Mouse (Mus musculus) neural tube, embryonic 14.5 days (tissue): ENCODE data around the gene Map2k5. TPM values are rescaled to one million over a fixed set of nuclear protein-coding genes. Genes with fewer than 3 reads are reported as not detected.

Source experiments
- ATAC-seq: fragments of 200-750 bp; cut with Nextera tagmentation; 2 replicates; pipeline ENCODE4 v1.8.0; 2017; ENCODE audit warnings: low read depth, mild to moderate bottlenecking, moderate TSS enrichment, moderate library complexity
- H3K27ac ChIP-seq: fragments of 300-500 bp; sonication (generic); 2 replicates; pipeline ENCODE4 v1.5.1; 2014; ENCODE audit warnings: low read depth, mild to moderate bottlenecking, control low read depth, low read length, moderate library complexity, mixed read lengths
- H3K27me3 ChIP-seq: fragments of 300-500 bp; sonication (generic); 2 replicates; pipeline ENCODE4 v1.6.1; 2014; ENCODE audit warnings: low read length; ENCODE audit not compliant: control insufficient read depth, insufficient read depth
- H3K36me3 ChIP-seq: fragments of 300-500 bp; sonication (generic); 2 replicates; pipeline ENCODE4 v1.6.1; 2014; ENCODE audit warnings: low read length, mixed read lengths; ENCODE audit not compliant: control insufficient read depth, insufficient read depth
- H3K4me1 ChIP-seq: fragments of 300-500 bp; sonication (generic); 2 replicates; pipeline ENCODE4 v1.6.1; 2014; ENCODE audit warnings: low read length; ENCODE audit not compliant: control insufficient read depth, insufficient read depth
- H3K4me2 ChIP-seq: fragments of 300-500 bp; sonication (generic); 2 replicates; pipeline ENCODE4 v1.6.1; 2014; ENCODE audit warnings: mild to moderate bottlenecking, low read depth, low read length, control low read depth
- H3K4me3 ChIP-seq: fragments of 300-500 bp; sonication (generic); 2 replicates; pipeline ENCODE4 v1.5.1; 2014; ENCODE audit warnings: low read depth, low read length, control low read depth, mixed read lengths
- H3K9ac ChIP-seq: fragments of 300-500 bp; sonication (generic); replicated peaks from 2 replicates; pipeline ENCODE4 v1.6.1; 2014; ENCODE audit warnings: low read depth, mild to moderate bottlenecking, control low read depth, low read length, mixed read lengths
- H3K9me3 ChIP-seq: fragments of 300-500 bp; sonication (generic); 2 replicates; pipeline ENCODE4 v1.6.1; 2016; ENCODE audit warnings: low read length; ENCODE audit not compliant: control insufficient read depth
- WGBS: fragments of 180-500 bp; shearing (Covaris S2); extraction: QIAGEN DNeasy Blood & Tissue Kit; methylation state at CpG from one replicate; pipeline ENCODE4 v1.1.7; 2014; 5-methylcytosine and 5-hydroxymethylcytosine counted together
- polyA plus RNA-seq: library from polyadenylated mRNA; unstranded; fragments of >200 nt; fragmentation: Nextera tagmentation; extraction: Ambion mirVana; gene quantifications from 2 replicates; pipeline ENCODE4 v1.2.1, GENCODE M21; 2014

The Map2k5 gene
- polyA plus RNA-seq, 1 experiment from 2014 or later = 35.1 TPM

DNA sequence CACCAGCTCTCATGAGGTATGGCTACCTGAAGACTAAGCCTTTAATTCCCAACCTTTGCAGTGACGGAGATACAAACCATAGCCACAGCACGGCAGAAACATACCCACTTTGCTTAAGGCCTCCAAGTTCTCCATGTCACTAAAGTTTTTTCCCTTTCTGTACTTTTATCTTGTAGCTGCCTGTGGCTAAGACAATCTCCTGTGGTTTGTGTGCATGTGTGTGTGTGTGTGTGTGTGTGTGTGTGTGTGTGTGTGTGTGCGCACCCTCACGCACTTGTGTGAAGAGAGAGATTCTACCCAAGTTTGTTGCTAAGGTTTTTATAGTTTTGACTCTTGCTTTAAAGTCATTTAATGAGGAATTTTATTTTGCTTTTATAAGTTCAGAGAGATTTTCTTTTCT, 5.1 kb upstream of the Map2k5 start:
- no peak overlapping the region for H3K4me2 ChIP-seq
- no peak for ATAC-seq
- WGBS = 100% methylated on average over 4 of the region's 4 CpGs

DNA sequence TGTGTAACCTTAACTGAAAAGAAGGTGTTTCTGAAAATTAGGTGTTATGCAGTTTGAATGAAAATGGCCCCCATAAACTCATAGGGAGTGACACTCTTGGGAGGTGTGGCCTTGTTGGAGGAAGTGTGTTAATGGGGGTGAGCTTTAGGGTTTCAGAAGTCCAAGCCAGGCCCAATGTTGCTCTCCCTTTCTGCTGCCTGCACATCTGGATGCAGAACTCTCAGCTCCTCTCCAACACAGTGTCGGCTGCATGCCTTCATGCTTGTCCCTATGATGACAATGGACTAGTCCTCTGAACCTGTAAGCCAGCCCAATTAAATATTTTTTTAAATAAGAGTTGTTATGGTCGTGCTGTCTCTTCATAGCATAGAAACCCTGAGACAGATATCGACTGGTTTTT, 2.6 kb upstream of the Map2k5 start:
- Histone ChIP-seq H3K4me2 (no peak overlapping the region), H3K36me3 (no peaks in the 10 kb centered on the region), H3K9me3 (no peaks in the 10 kb centered on the region), H3K27ac (no peak overlapping the region), H3K4me1 (peaks cover 20% of the 10 kb centered on the region), H3K27me3 (no peaks in the 10 kb centered on the region), H3K4me3 (no peak overlapping the region), H3K9ac (no peak overlapping the region)
- ATAC-seq = no peak
- 84% methylated on average over 3 of the region's 3 CpGs for WGBS

More for the DNA sequence above, 5.1 kb upstream of the Map2k5 start:
- no peak overlapping the region for H3K9ac ChIP-seq
- H3K9me3 ChIP-seq = no peaks in the 10 kb centered on the region
- no peak overlapping the region for H3K27ac ChIP-seq
- H3K36me3 ChIP-seq = no peaks in the 10 kb centered on the region
- no peaks in the 10 kb centered on the region for H3K27me3 ChIP-seq
- no peak overlapping the region for H3K4me3 ChIP-seq
- peaks cover 3% of the 10 kb centered on the region; the same call in 1 of the 2 replicates for H3K4me1 ChIP-seq

DNA sequence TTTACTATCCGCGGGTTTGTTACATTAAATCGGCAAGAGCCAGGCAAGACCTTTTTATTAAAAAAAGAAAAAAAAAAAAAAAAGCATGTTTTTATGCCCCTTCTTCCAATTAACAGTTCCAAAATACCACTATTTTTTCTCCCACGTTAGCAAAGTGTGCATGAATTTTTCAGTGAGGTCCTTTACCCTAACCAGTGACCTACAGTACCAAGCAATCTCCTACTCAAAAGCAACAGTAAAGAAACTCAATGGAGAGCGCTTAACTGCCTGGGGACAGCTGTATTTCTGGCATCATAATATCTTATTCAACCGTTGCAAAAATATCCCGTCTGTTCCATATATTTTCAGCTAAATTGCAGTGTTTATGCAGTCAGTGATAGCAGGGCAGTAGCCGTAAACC, 472 bp upstream of the Map2k5 start:
- Histone ChIP-seq H3K27me3 (no peaks in the 10 kb centered on the region), H3K9me3 (no peaks in the 10 kb centered on the region), H3K27ac (peak overlapping the region; percentile 81; the same call in 1 of the 2 replicates), H3K4me1 (peaks cover 24% of the 10 kb centered on the region), H3K9ac (peak overlapping the region; percentile 88), H3K36me3 (no peaks in the 10 kb centered on the region), H3K4me3 (peak overlapping the region; percentile 74), H3K4me2 (peak overlapping the region; percentile 71)
- 14% methylated on average over 8 of the region's 8 CpGs for WGBS
- ATAC-seq = no peak

DNA sequence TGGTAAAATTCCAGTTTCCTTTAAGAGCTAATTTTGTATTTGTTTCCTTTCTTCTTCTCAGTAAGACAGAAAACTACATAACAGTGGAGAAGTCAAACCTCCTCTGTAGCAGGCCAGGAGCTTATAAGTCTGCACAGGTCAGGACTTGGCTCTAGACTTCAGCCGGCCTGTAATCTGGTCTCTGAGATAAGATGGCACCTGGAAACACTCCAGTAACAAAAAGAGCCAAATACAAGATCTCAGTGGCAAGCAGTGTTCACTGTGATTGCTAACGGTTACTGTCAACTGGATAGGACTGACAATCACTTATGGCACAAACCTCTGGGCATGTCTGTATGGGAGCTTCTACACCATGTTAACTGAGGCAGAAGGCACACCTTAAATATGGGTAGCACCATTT, 4.4 kb downstream of the Map2k5 start:
- H3K4me1 ChIP-seq = peaks cover 22% of the 10 kb centered on the region
- 95% methylated on average over 2 of the region's 2 CpGs for WGBS
- no peak overlapping the region for H3K27ac ChIP-seq
- H3K4me2 ChIP-seq = no peak overlapping the region
- no peaks in the 10 kb centered on the region for H3K9me3 ChIP-seq
- no peak overlapping the region for H3K9ac ChIP-seq
- no peaks in the 10 kb centered on the region for H3K36me3 ChIP-seq
- no peaks in the 10 kb centered on the region for H3K27me3 ChIP-seq
- no peak overlapping the region for H3K4me3 ChIP-seq
- no peak for ATAC-seq

DNA sequence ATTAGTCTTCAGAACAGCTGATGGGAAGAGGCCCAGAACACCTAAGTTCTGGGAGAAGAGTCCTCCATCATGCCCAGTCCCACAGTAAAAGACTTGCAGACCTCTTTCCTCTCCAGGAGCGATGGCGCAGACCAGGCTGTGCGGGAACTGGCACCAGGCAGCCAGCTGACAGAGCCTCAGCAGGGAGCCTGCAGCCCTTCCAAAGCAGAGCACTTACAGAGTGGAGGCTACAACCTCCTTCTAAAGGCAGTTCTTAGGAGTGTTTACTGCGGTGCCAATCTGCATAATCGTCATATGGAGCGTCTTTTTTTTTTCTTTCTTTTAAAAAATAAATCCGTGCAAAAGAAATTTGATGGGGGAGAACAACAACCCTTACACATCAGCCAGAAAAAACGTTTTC, 5.2 kb downstream of the Map2k5 start:
- peaks cover 20% of the 10 kb centered on the region for H3K4me1 ChIP-seq
- H3K9me3 ChIP-seq = no peaks in the 10 kb centered on the region
- no peaks in the 10 kb centered on the region for H3K36me3 ChIP-seq
- no peak overlapping the region for H3K4me3 ChIP-seq
- H3K27me3 ChIP-seq = no peaks in the 10 kb centered on the region
- H3K9ac ChIP-seq = no peak overlapping the region
- ATAC-seq = no peak
- H3K4me2 ChIP-seq = no peak overlapping the region
- 51% methylated on average over 8 of the region's 8 CpGs for WGBS
- no peak overlapping the region for H3K27ac ChIP-seq

DNA sequence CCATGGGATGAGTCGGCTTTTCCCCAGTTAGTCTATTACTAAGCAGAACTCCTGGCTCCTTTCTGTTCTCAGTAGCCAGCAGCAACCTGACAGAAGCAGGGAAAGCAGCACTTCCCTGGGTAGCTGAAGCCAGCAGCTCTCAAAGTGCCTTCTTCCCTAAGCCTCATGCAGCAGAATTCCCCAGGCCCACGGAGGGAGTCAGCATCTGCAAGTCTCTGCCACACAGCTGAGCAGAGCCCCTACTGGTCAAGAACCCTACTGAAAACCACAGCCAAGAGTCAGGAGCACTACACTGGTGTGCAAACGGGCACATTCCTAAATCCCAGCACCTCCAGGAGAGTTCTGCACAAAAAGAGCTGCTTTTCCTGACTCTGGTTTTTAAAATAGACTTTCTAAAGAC, 17.3 kb downstream of the Map2k5 start:
- no peaks in the 10 kb centered on the region for H3K4me1 ChIP-seq
- H3K9ac ChIP-seq = no peak overlapping the region
- H3K4me2 ChIP-seq = no peak overlapping the region
- no peak overlapping the region for H3K27ac ChIP-seq
- no peaks in the 10 kb centered on the region for H3K9me3 ChIP-seq
- H3K36me3 ChIP-seq = no peaks in the 10 kb centered on the region
- WGBS = 59% methylated on average over 3 of the region's 3 CpGs
- no peaks in the 10 kb centered on the region for H3K27me3 ChIP-seq
- no peak overlapping the region for H3K4me3 ChIP-seq
- ATAC-seq = no peak

DNA sequence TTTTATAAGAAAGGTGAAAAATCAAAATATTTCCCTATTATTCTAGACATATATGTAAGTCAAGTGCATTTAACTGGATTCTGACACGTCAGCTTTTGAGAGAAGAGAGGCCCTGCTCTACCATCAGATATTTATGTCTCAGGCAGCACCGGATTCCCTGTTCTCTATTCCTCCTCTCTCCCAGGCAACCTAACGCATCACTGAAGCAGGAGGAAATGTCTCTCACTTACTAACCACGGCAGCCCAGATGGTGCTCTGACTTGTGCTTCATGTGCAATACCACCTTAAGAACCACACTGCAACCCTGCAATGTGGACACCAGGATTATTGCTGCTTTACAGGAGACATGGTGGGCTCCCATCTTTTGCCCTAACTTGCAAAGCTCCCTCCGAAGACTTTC, 18.7 kb downstream of the Map2k5 start:
- H3K27me3 ChIP-seq = no peaks in the 10 kb centered on the region
- WGBS = 74% methylated on average over 5 of the region's 5 CpGs
- ATAC-seq = no peak

DNA sequence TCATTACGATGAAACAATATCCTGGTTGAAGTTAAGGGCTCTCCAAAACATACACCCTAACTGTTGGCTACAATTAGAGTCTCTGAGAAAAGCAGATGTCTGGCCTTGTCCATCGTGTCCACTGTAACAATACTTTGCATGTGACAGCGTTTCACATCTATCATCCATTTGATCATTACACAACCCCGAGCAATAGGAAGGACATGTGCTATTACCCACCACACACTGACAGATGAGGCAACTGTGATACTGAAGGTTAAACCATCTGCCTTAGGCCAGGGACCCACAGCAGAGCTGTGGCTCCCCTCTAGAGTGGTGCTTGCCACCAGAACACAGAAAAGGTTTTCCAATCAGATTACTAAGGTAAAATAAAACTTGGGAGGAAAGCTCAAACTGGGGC, 21.0 kb downstream of the Map2k5 start:
- Histone ChIP-seq H3K9me3 (no peaks in the 10 kb centered on the region), H3K36me3 (no peaks in the 10 kb centered on the region), H3K27me3 (no peaks in the 10 kb centered on the region), H3K4me3 (no peak overlapping the region), H3K4me2 (no peak overlapping the region), H3K4me1 (no peaks in the 10 kb centered on the region), H3K9ac (no peak overlapping the region), H3K27ac (no peak overlapping the region)
- WGBS = 64% methylated on average over 4 of the region's 4 CpGs
- ATAC-seq = no peak

More for the DNA sequence above, 18.7 kb downstream of the Map2k5 start:
- H3K4me3 ChIP-seq = no peak overlapping the region
- no peaks in the 10 kb centered on the region for H3K4me1 ChIP-seq
- H3K4me2 ChIP-seq = no peak overlapping the region
- no peaks in the 10 kb centered on the region for H3K36me3 ChIP-seq
- H3K9me3 ChIP-seq = no peaks in the 10 kb centered on the region
- no peak overlapping the region for H3K9ac ChIP-seq
- H3K27ac ChIP-seq = no peak overlapping the region

DNA sequence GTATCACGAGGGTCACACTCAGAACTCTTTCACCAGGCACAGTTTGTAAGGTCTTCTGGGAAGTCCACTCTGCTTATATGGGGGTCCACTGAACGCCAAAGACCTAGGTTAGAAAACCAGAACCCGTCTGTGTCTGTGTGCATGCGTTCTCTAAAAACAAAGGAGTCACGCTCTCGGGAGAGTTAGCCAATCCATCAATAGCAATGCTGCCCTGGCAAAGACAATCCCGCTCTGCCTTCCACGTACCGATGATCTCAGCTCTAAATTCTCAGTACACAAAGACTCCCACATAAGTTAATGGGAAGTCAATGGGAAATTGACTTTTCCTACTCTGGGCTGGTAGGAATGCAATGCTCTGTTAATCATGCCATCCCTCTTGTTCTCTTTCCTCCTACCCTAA, 21.4 kb downstream of the Map2k5 start:
- Histone ChIP-seq H3K9ac (no peak overlapping the region), H3K27ac (no peak overlapping the region), H3K4me1 (no peaks in the 10 kb centered on the region), H3K27me3 (no peaks in the 10 kb centered on the region), H3K4me3 (no peak overlapping the region), H3K9me3 (no peaks in the 10 kb centered on the region), H3K36me3 (no peaks in the 10 kb centered on the region), H3K4me2 (no peak overlapping the region)
- 55% methylated on average over 9 of the region's 9 CpGs for WGBS
- no peak for ATAC-seq

DNA sequence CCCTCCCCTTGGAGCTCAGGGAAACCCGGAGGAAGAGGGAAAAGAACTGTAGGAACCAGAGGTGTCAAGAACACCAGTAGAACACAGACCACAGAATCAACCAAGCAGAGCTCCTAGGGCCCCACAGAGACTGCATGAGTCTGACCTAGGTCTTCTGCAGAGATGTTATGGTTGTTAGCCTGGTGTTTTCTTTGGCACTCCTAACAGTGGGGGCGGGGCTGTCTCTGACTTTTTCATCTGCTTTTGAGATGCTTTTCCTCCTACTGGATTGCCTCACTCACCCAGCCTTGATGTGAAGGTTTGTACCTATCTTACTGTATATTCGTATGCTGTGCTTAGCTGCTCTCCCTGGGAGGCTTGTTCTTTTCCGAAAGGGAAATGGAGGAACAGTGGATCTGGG, 23.5 kb downstream of the Map2k5 start:
- Histone ChIP-seq H3K4me3 (no peak overlapping the region), H3K4me1 (no peaks in the 10 kb centered on the region), H3K9ac (no peak overlapping the region), H3K27me3 (no peaks in the 10 kb centered on the region), H3K4me2 (no peak overlapping the region), H3K27ac (no peak overlapping the region), H3K9me3 (no peaks in the 10 kb centered on the region), H3K36me3 (no peaks in the 10 kb centered on the region)
- 90% methylated on average over 4 of the region's 4 CpGs for WGBS
- no peak for ATAC-seq
